Mouse (Mus musculus): ENCODE data around the gene Gm49776. TPM values are rescaled to one million over a fixed set of nuclear protein-coding genes. Genes with fewer than 3 reads are reported as not detected.
A peak's percentile ranks its signal among the peaks of the same experiment; 100 is the strongest.

The Gm49776 gene
- polyA plus RNA-seq, 1 experiment from 2014 or later = 3.3 TPM

GRCm38 (mm10) chr16:18220001-18220400 is 38.1 kb downstream of the Gm49776 start:
- WGBS = 38% methylated on average over 8 of the region's 8 CpGs
- H3K27me3 ChIP-seq = peaks cover 4% of the 10 kb centered on the region
- H3K4me1 ChIP-seq (replicated peaks) = peaks cover 30% of the 10 kb centered on the region
- no peak overlapping the region for H3K4me3 ChIP-seq (replicated peaks)
- peak overlapping the region; percentile 81 for H3K27ac ChIP-seq
- H3K9me3 ChIP-seq = no peaks in the 10 kb centered on the region
- ATAC-seq (ENCODE audit: insufficient number of reproducible peaks, insufficient read depth, low FRiP score, low TSS enrichment, low read depth) = peak; percentile 75
- peaks cover 42% of the 10 kb centered on the region for H3K36me3 ChIP-seq
- H3K9ac ChIP-seq (replicated peaks) = no peak overlapping the region; the same call in 1 of the 2 replicates
- peak overlapping the region; percentile 13; the same call in 1 of the 2 replicates for H3K4me2 ChIP-seq

GRCm38 (mm10) chr16:18218580-18218996 is 39.5 kb downstream of the Gm49776 start:
- Histone ChIP-seq H3K4me1 (replicated peaks) (peaks cover 43% of the 10 kb centered on the region), H3K36me3 (peaks cover 28% of the 10 kb centered on the region), H3K4me2 (no peak overlapping the region), H3K27me3 (peaks cover 4% of the 10 kb centered on the region), H3K4me3 (replicated peaks) (no peak overlapping the region), H3K27ac (peak overlapping the region; percentile 62; the same call in 1 of the 2 replicates), H3K9me3 (no peaks in the 10 kb centered on the region), H3K9ac (replicated peaks) (no peak overlapping the region)
- WGBS = 69% methylated on average over 9 of the region's 9 CpGs
- no peak for ATAC-seq (ENCODE audit: insufficient number of reproducible peaks, insufficient read depth, low FRiP score, low TSS enrichment, low read depth)

- 81% methylated on average over 4 of the region's 4 CpGs for WGBS
- Histone ChIP-seq H3K4me3 (replicated peaks) (no peak within 1 kb of the TSS), H3K9ac (replicated peaks) (no peak within 1 kb of the TSS), H3K4me1 (replicated peaks) (peaks cover 50% of the 10 kb centered on the region), H3K4me2 (no peak within 1 kb of the TSS), H3K36me3 (peaks cover 18% of the 10 kb centered on the region), H3K27ac (peak within 1 kb of the TSS; percentile 62; the same call in 1 of the 2 replicates), H3K9me3 (no peaks in the 10 kb centered on the region), H3K27me3 (peaks cover 4% of the 10 kb centered on the region)
- no peak for ATAC-seq (ENCODE audit: insufficient number of reproducible peaks, insufficient read depth, low FRiP score, low TSS enrichment, low read depth)
Observed at GRCm38 (mm10) chr16:18217579-18217978, 40.5 kb downstream of the Gm49776 start, which contains the start of gene Ccdc188. TSS of gene Ccdc188 (plus strand) at chr16:18217879.

- ATAC-seq (ENCODE audit: insufficient number of reproducible peaks, insufficient read depth, low FRiP score, low TSS enrichment, low read depth) = no peak
- Histone ChIP-seq H3K36me3 (no peaks in the 10 kb centered on the region), H3K9me3 (no peaks in the 10 kb centered on the region), H3K4me1 (replicated peaks) (peaks cover 46% of the 10 kb centered on the region), H3K9ac (replicated peaks) (no peak overlapping the region), H3K4me2 (0 out of 2 replicates have a peak overlapping the region, but pooled peaks have one; percentile 17), H3K27me3 (peaks cover 16% of the 10 kb centered on the region), H3K27ac (no peak overlapping the region), H3K4me3 (replicated peaks) (no peak overlapping the region)
- 83% methylated on average over 7 of the region's 7 CpGs for WGBS
Observed at GRCm38 (mm10) chr16:18214858-18215257, 43.3 kb downstream of the Gm49776 start.

GRCm38 (mm10) chr16:18213689-18214088 is 44.4 kb downstream of the Gm49776 start:
- Histone ChIP-seq H3K4me1 (replicated peaks) (peaks cover 35% of the 10 kb centered on the region), H3K27me3 (peaks cover 23% of the 10 kb centered on the region), H3K9me3 (no peaks in the 10 kb centered on the region), H3K9ac (replicated peaks) (no peak overlapping the region), H3K36me3 (no peaks in the 10 kb centered on the region), H3K4me2 (peak overlapping the region; percentile 17; the same call in 1 of the 2 replicates), H3K27ac (no peak overlapping the region), H3K4me3 (replicated peaks) (no peak overlapping the region)
- WGBS = 44% methylated on average over 6 of the region's 6 CpGs
- ATAC-seq (ENCODE audit: insufficient number of reproducible peaks, insufficient read depth, low FRiP score, low TSS enrichment, low read depth) = peak; percentile 56

- Histone ChIP-seq H3K4me1 (replicated peaks) (peaks cover 29% of the 10 kb centered on the region), H3K27me3 (peaks cover 31% of the 10 kb centered on the region), H3K9ac (replicated peaks) (no peak overlapping the region), H3K4me3 (replicated peaks) (no peak overlapping the region), H3K36me3 (no peaks in the 10 kb centered on the region), H3K9me3 (no peaks in the 10 kb centered on the region), H3K4me2 (no peak overlapping the region), H3K27ac (no peak overlapping the region)
- 45% methylated on average over 10 of the region's 10 CpGs for WGBS
- ATAC-seq (ENCODE audit: insufficient number of reproducible peaks, insufficient read depth, low FRiP score, low TSS enrichment, low read depth) = 0 out of 2 replicates have a peak, but pooled peaks have one; percentile 23
Observed at GRCm38 (mm10) chr16:18211417-18212171, 46.5 kb downstream of the Gm49776 start.

- peaks cover 29% of the 10 kb centered on the region for H3K4me1 ChIP-seq (replicated peaks)
- ATAC-seq (ENCODE audit: insufficient number of reproducible peaks, insufficient read depth, low FRiP score, low TSS enrichment, low read depth) = peak; percentile 17; the same call in 1 of the 2 replicates
- H3K9me3 ChIP-seq = no peaks in the 10 kb centered on the region
- no peaks in the 10 kb centered on the region for H3K36me3 ChIP-seq
- no peak overlapping the region for H3K27ac ChIP-seq
- H3K27me3 ChIP-seq = peaks cover 34% of the 10 kb centered on the region
- H3K4me3 ChIP-seq (replicated peaks) = no peak overlapping the region
- 22% methylated on average over 8 of the region's 8 CpGs for WGBS
- H3K9ac ChIP-seq (replicated peaks) = no peak overlapping the region
- no peak overlapping the region for H3K4me2 ChIP-seq
Observed at GRCm38 (mm10) chr16:18210701-18211416, 47.3 kb downstream of the Gm49776 start.

GRCm38 (mm10) chr16:18203430-18204091 is 54.6 kb downstream of the Gm49776 start:
- peak; percentile 60 for ATAC-seq (ENCODE audit: insufficient number of reproducible peaks, insufficient read depth, low FRiP score, low TSS enrichment, low read depth)

GRCm38 (mm10) chr16:18202061-18202460 is 56.1 kb downstream of the Gm49776 start:
- Histone ChIP-seq H3K27ac (no peak overlapping the region), H3K4me3 (replicated peaks) (no peak overlapping the region), H3K9me3 (no peaks in the 10 kb centered on the region), H3K4me1 (replicated peaks) (peaks cover 63% of the 10 kb centered on the region), H3K36me3 (no peaks in the 10 kb centered on the region), H3K4me2 (no peak overlapping the region), H3K9ac (replicated peaks) (no peak overlapping the region), H3K27me3 (peaks cover 37% of the 10 kb centered on the region)
- WGBS = 88% methylated on average over 1 of the region's 1 CpGs
- no peak for ATAC-seq (ENCODE audit: insufficient number of reproducible peaks, insufficient read depth, low FRiP score, low TSS enrichment, low read depth)

More at GRCm38 (mm10) chr16:18203430-18204091, 54.6 kb downstream of the Gm49776 start:
- peak overlapping the region; percentile 66 for H3K27ac ChIP-seq
- no peak overlapping the region for H3K4me3 ChIP-seq (replicated peaks)
- no peaks in the 10 kb centered on the region for H3K36me3 ChIP-seq
- H3K4me1 ChIP-seq (replicated peaks) = peaks cover 48% of the 10 kb centered on the region
- H3K9ac ChIP-seq (replicated peaks) = no peak overlapping the region
- no peaks in the 10 kb centered on the region for H3K9me3 ChIP-seq
- H3K4me2 ChIP-seq = peak overlapping the region; percentile 8; the same call in 1 of the 2 replicates
- H3K27me3 ChIP-seq = peaks cover 26% of the 10 kb centered on the region
- 6% methylated on average over 7 of the region's 7 CpGs for WGBS

- Histone ChIP-seq H3K9ac (replicated peaks) (no peak overlapping the region), H3K36me3 (no peaks in the 10 kb centered on the region), H3K4me3 (replicated peaks) (no peak overlapping the region), H3K9me3 (no peaks in the 10 kb centered on the region), H3K4me1 (replicated peaks) (peaks cover 68% of the 10 kb centered on the region), H3K4me2 (no peak overlapping the region), H3K27ac (no peak overlapping the region), H3K27me3 (peaks cover 37% of the 10 kb centered on the region)
- 30% methylated on average over 1 of the region's 1 CpGs for WGBS
- no peak for ATAC-seq (ENCODE audit: insufficient number of reproducible peaks, insufficient read depth, low FRiP score, low TSS enrichment, low read depth)
Observed at GRCm38 (mm10) chr16:18201620-18202019, 56.5 kb downstream of the Gm49776 start.

GRCm38 (mm10) chr16:18200062-18200461 is 58.1 kb downstream of the Gm49776 start:
- Histone ChIP-seq H3K4me3 (replicated peaks) (no peak overlapping the region), H3K27ac (peak overlapping the region; percentile 75), H3K4me1 (replicated peaks) (peaks cover 83% of the 10 kb centered on the region), H3K9me3 (no peaks in the 10 kb centered on the region), H3K9ac (replicated peaks) (no peak overlapping the region), H3K36me3 (no peaks in the 10 kb centered on the region), H3K4me2 (no peak overlapping the region), H3K27me3 (peaks cover 43% of the 10 kb centered on the region)
- 88% methylated on average over 2 of the region's 2 CpGs for WGBS
- no peak for ATAC-seq (ENCODE audit: insufficient number of reproducible peaks, insufficient read depth, low FRiP score, low TSS enrichment, low read depth)

All from limb, embryonic 12.5 days (tissue).